Mouse (Mus musculus) WW6 (cell line): Measurements from ENCODE around the gene Krt33a.
A peak's percentile ranks its signal among the peaks of the same experiment; 100 is the strongest.

Source experiments
- DNase-seq: peaks from one replicate; pipeline ENCODE4 v3.0.0-alpha.2; 2013; ENCODE audit warnings: low read depth, low spot score

Krt33a gene

DNA sequence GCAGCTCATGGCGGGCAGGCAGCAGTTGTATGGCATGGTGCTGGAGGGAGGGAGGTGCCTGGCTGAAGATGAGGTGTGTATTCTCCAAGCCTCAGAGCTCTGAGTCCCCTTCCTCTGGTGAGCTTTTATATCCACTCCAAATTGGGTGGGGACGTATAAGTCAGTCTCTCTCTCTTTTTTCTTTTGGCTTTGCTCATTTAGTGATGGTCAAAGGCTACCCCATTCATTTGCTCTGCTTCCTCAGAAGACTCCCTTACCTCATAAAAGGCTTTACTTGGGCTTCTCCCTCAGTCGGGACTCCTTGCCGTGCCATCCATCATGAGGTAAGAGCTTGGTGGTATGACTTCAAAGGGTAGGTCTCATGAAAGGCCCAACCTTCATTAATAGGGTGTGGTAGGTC lies at the start of gene Krt33a:
TSS of gene Krt33a (minus strand) at position 101 of the 400 bp plus-strand sequence.
- no peak for DNase-seq

DNA sequence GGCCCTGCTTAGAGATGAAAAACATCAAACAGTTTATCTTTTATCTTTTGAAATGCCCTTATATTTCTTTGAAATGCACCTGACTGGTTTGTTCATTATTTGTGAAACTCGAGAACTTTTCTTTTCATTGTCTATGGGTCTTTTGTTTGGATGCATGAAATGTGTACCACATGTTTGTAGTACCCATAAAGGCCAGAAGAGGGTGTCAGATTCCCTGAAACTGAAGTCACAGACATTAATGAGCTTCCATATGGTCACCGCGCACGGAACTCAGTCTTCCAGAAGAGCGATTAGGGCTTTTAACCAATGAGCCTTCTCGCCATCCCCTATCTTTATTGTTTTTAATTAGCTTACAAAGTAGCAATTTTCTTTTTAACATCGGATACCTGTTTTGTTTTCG lies 42.9 kb upstream of the Krt33a start:
- peak; percentile 28 for DNase-seq

DNA sequence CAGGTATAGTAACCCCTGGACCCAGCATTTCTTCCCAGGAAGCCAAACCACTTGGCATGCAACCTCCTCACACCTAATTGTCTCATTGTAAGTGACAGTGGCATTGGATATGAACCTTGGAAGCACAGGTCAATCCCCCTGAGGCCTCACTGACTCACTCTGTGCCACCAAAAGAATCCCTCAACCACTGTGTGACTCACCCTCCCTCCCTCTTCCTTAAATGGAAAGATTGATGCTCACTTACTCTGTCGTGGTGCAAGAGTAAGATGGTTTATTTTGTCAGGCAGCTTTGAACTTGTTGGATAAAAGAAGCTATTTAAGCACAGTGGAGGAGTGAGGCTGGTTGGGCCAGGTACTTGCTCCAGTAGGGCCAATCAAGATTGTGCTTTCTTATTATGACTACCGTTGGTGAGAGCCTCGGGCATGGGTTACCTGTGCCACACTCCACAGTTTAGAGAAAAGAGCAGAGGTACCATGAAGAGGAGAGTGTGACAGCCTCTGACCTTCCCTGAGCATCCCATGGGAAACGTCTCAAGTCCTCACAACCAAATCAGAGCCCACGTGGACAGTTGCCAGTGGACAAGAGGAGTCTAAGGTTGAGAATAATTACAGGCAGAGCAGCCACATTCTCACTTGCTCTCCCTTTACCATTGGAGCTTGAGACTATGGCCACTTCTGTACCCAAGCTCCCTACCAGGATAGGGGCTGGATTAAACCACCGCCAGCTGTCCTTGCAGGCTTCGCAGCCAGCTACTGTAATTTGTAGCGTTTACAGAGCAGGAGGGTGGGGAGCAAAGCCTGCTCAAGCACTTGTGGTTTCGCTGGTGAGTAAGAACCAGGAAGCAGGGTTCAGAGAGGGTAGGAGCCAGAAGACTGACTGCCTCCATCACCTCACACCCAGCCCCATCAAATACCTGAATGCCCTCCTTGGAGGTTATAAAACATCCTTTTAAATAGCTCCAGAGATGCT lies 40.0 kb upstream of the Krt33a start:
- no peak for DNase-seq

DNA sequence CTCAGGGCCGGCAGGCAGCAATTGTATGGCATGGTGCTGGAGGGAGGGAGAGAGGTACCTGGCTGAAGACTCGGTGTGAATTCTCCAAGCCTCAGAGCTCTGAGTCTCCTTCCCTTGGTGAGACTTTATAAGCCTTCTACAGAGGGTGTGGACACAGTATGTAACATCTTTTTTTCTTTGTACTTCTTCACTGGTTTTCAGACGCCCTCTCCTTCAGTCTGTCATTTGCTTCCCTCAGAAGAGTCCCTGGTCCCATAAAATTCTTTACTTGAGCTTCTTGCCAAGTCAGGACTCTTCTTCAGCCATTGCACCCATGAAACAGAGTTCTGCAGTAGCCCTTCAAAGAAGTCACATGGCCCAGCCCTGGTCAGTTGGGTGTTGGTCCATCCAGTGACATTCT lies 34.4 kb upstream of the Krt33a start, which contains the start of gene Krt31:
TSS of gene Krt31 (minus strand) at position 101 of the 400 bp plus-strand sequence.
- no peak for DNase-seq

DNA sequence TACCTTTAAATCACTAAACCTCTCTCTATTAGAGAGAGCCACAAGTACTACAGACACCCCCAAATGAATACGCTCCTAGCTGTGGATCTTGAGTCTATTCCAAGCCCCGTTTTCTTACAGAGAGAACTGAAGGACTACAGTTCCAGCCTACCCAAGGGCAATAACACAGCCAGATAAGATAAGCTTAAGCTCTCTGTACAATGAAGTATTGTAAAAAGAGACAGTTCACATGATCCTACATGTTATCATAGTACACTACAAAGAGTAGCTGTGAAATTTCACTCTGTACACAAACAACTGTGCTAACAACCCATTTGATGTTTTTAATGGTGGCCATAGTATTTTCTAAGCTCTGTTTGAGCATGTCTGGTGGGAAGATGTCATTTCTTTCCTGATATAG lies 31.2 kb upstream of the Krt33a start:
- no peak for DNase-seq

DNA sequence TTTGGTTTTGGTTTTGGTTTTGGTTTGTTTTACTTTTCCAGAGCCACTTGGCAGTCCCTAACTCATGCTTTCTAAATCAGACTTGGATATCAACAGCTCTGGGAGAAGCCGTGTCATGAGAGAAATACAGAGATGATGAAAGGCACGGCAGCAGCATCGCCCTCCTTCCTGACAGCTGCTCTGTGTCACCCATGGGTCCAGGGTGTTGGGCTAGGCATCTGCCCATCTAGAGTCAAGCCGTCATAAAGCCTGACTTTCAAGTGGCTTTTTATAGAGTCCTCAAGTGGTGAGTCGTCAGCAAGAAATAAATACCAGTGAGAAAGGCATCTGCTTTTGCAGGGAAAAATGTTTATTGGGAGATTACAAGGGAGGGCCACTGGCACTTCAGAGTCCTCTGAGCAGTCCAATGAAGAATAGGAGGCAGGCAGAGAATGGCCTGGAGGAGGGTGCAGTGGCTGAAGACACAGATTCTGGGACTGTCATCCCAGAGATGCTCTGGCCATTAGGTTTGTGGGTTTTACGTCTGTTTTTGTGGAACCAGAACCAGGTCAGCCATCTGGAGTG lies 30.4 kb upstream of the Krt33a start:
- DNase-seq = no peak

DNA sequence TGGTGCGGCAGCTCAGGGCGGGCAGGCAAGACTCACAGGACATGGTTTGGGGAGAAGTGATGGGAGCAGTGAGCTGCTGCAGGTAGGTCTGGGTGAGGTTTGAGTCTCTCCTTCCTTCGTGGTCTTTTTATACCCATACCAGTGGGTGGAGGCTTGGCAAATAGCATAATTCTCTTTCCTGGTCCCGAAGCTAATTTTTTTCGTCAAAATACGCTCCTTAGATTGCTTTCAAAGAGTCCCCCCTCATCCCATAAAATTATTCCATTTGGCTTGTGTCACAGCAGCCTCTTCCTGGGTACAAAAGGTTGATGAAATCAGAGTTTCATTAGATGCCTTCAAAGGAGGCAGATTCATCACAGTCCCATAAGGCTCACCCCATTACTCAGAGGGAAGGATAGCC lies 25.4 kb upstream of the Krt33a start, which contains the start of gene Krt34:
TSS of gene Krt34 (minus strand) at position 101 of the 400 bp plus-strand sequence.
- DNase-seq = no peak

DNA sequence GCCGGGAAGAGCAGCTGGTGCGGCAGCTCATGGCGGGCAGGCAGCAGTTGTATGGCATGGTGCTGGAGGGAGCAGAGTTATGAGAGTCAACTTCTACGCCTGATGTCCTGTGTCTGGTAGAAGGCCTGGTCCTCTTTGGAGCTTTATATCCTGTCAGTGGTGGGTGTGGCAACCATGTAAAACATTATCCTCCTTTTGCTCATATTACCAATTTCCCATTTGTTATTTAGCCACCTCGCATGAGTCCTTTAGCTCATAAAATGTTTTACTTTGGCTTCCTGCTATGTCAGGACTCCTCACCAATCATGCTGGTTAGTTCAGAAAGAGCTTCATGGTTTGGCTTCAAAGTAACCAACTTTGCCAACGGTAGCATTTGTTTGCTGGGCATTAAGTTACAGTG lies 13.8 kb upstream of the Krt33a start, which contains the start of gene Krt33b:
TSS of gene Krt33b (minus strand) at position 101 of the 400 bp plus-strand sequence.
- no peak for DNase-seq

DNA sequence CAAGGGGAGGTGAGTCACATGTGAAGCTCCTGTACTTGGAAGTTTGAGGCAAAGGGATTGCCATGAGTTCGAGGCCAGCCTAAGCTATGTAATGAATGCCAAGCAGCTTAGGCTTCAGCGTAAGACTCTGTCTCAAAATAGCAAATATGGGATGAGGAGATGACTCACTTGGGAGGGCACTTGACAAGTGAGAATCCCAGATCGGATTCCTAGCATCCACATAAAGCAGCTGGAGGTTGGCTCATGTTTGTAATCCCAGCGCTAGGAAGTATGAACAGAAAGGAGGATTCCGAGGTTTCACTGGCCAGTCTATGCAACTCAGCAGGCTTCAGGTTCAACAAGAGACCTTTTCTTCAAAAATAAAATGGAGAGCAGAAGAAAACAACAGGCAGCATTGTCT lies 5.4 kb upstream of the Krt33a start:
- DNase-seq = no peak

DNA sequence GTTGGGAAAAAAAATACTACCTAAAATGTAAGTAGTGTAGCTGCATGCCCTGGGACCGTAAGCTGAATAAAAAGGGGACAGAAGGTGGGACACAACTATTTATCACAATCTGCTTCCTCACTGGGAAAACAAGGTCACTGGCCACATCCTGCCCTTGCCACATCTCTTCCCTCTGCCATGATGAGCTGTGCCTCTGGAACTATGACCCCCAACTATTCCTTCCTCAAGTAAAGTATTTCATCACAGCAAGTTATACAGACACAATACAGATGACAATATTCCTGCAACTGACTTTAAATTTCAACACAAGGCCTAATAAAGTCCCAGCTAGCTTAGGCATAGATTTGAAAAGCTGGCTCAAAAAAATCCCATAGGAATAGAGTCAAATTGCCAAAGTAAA lies 3.5 kb upstream of the Krt33a start:
- DNase-seq = no peak

DNA sequence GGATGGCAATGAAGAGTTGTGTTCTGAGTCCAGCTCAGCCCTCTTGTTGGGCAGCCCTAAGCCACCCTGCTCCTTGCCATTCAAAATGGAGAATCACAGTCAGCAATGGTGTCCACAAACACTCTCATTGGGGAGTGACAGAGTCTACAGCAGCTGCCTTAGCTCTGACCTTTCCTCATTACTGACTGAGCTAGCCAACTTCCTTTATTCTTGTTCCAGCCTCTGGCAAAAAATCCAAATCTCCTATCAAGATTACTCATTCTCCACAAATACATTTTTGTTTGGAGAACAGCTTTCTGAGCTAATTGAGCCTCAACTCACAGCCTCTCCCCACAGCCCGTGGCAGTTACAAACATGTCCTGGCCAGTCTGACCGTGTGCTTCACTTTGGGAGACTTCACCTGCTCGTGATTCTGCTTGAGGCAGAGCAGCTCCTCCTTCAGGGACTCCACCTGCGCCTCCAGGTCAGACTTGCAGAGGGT lies 2.3 kb downstream of the Krt33a start:
- DNase-seq = no peak

DNA sequence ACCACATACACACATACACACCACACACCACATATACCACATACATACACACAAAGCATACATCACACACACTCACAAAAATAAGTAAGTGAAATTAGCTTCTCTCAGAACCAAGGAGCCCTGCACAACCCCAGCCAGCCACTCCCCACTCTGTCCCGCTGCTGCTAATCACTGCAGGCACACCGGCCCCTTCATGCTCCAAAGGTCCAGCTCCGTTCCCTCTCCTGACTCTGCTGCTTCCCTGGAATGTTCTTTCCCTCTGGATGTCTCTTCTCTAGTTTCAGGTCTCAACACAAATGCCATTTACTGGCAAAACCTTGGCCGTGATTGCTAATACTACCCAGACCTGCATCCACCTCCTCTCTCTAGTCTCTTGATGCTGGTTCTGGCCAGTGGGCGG lies 5.3 kb downstream of the Krt33a start:
- no peak for DNase-seq

DNA sequence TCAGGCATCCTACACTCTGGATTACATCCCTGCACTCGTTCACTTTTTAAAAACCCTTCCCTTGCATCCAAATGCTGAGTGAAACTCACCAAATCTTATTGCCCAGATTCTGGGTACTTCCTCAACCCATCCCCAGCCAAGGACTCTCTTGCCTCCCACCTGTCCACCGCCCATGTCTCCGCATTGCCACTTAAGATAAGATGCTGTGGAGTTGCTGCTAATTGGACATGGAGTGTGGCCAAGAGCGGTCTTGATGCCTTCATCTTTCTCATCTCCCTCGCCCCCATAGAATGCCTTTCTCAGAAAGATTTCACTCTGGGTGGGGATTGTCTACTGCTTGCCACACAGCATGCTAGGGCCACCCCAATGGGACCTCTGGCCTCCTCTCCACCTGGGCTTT lies 7.7 kb downstream of the Krt33a start:
- no peak for DNase-seq

DNA sequence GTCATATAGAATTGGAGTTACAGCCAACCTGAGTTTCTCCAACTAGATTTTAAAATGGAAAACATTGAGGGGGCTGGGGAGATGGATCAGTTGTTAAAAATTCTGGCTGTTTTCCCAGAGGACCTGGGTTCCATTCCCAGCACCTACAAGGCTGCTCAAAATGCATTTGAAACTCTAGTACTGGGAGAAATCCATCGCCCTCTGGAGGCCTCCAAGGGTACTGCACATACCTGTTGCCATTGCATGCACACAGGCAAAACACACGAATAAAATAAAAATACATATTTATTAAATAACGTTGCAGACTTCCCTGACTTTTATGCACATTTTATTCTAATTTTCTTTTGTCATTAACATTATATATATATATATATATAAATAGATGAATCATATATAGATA lies 9.4 kb downstream of the Krt33a start:
- DNase-seq = no peak

DNA sequence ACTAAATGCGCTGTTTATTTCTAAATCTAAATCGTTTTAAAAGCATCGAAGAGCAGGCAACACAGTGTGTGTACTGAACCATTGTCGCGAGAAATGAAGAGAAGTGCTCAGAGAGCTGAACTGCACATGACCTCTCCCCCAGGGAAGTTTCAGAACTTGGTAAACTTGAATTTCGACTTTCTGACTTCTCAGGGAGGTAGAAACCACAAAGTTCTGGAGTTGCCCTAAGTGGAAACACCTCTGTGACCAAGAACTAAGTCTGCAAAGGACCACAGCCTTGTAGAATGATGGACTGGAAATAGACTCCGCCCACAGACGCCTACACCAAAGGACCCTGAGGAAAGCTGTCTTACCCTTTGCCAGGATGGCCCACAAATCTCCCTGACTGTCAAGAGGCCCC lies 10.1 kb downstream of the Krt33a start:
- DNase-seq = no peak

DNA sequence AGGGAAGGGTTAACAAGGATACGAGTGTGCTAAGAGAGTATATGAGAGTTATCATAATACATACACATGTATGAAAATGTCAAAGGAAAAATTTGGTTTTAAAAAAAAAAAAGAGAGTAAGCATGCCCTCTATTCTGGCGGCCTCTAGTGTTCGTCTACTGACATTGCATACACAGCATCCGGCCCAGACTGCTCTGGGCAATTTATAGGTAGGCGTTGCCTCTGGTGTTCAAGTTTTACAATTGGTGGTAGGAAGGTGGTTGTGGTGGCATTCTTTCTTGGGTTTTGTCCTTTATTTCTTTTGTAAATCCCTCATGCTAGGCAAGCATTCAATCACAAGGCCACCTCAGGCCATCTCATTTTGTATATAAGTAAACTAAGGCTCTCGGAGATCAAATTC lies 11.2 kb downstream of the Krt33a start:
- peak; percentile 43 for DNase-seq

DNA sequence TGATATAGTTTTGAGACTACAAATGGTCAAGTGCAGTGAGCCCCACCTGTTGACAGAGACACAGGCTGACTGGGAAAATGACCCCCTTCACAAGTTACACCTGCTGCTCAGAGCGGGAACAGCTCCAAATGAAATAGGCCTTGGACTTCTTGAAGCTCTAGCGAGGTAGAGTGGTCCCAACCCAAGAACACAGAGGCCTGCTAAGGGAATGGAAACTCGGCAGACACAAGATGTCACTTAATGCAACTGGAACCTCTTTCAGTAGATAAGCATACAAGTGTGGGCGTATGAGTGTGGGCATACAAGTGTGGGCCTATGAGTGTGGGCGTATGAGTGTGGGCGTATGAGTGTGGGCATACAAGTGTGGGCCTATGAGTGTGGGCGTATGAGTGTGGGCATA lies 16.9 kb downstream of the Krt33a start:
- no peak for DNase-seq

DNA sequence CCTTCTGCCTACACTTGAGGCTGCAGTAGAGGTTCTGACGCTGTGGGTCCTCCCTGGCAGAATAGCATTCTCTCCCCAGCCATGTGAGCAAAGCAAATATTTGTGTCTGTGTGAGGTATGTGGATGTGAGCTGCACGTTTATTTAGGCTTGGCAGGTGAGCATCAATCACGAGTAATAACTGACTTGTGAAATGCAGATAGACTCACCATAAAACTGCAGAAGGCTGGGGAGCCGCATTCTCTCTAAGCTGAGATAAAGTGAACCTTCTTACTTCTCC lies 21.7 kb downstream of the Krt33a start:
- DNase-seq = no peak

DNA sequence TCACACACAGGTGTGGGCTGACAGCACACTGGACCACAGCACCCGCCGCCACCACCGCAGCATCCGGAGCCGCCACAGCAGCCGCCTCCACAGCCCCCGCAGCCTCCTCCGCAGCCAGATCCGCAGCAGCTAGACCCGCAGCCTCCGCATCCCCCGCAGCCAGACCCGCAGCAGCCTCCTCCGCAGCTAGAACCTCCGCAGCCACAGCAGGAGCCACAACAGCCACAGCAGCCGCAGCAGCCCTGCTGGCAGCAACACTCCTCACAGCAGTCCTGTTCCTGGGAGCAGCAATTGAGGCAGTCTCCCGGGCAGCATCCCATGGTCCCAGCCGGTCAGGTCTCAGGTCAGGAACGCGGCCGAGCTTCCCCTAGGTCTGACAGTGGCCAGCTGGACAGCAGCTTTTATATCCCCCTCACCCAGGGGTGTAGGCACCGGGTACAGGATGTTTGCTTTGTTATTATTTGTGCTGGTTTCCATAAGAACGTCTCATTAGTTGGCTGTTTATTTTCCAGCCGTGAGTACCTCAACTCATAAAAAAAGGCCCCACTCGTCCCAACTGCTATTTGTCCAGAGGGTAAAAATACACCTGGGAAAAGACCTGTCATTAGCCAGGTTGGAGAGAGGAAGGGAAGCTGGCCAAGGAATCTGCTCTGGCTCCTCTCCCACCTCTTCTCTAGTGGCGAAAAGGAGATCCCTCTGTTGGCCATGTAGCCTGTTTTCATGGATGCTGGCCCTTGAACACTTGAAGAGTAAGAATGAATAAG lies 22.2 kb downstream of the Krt33a start, which contains the start of gene Krtap17-1:
TSS of gene Krtap17-1 (minus strand) at position 375 of the 764 bp plus-strand sequence.
- DNase-seq = no peak

DNA sequence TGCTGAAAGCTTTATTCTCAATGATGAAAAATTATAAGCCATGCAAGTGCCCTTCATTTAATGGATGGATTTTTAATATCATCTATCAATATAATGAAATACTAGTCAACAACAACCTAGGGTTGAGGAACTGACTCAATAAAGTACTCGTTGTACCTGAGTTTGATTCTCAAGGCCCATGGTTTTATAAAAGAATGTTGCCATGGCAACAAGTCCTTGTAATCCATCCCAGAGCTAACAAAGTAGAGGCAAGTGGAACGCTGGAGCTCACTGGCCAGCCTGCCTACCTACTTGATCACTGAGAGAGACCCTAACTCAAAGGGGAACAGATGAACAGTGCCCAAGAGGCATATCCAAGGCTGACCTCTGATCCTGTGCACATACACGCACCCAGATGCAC lies 25.4 kb downstream of the Krt33a start:
- no peak for DNase-seq

DNA sequence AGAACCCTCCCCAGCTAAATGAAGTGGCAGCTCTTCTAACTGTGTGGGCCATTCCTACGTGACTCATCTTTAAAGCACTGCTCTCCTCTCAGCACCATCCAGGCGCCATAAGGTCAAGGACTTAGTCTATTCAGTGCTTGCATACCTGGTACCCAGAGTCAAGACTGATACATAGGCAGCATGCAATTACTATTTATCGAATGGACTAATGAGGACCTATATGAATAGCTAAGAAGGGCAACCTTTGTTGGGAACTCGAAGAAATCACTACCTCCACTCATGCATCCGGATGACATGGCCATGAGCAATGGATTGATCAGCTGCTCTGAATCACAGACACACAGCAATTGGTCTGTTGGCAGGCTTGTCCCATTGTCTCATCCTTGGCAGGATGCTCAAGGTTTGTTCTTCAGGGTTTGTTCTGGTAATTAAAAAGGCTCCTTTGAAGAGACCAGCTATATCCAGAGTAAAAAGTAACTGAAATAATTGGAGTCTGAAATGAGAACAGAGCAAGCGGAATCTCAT lies 26.1 kb downstream of the Krt33a start:
- no peak for DNase-seq

DNA sequence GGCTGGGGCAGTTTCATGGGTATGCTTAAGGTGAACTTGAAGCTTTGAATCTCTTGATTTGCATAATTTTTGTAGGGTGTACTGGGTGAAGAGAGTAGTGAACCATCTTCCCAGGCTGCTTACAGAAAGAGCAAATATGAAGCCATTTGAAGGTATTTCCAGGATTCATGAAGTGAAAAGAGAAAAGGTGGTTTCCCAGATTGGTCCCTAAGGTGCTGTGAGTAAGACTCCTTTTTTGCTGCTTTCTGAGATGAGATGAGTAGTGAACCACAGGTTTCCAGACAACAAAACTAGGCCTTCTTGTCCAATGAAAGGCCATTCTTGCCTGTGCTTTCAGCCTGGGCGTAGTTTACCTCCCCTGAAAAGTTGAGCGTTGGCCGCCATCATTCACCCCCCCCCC lies 27.5 kb downstream of the Krt33a start:
- no peak for DNase-seq
